In genomic region chr7:140953800-140954732, GRCm38 (mm10) we compare ENCODE assay signal across 8 mouse cellular contexts. TPM values are rescaled to one million over a fixed set of nuclear protein-coding genes. Genes with fewer than 3 reads are reported as not detected.
DNase-seq lines count a peak whose midpoint lies in the region; ATAC-seq lines count a peak whose summit lies in the region.

No protein-coding gene starts in this region.

- H3K27me3 ChIP-seq in erythroblast, embryonic 14.5 days (ENCODE audit: control insufficient read depth): no peaks in the 10 kb centered on the region
- no peaks in the 10 kb centered on the region for H3K27me3 ChIP-seq in embryonic facial prominence, embryonic 12.5 days
- no peaks in the 10 kb centered on the region for H3K27me3 ChIP-seq in intestine, embryonic 16.5 days (replicated peaks; ENCODE audit: control insufficient read depth, insufficient read depth, low read length)
- no peaks in the 10 kb centered on the region for H3K27me3 ChIP-seq in midbrain, embryonic 15.5 days (replicated peaks)

- H3K9ac ChIP-seq in embryonic facial prominence, embryonic 12.5 days: peak overlapping the region; percentile 78
- peak overlapping the region; percentile 77 for H3K9ac ChIP-seq in intestine, embryonic 16.5 days (ENCODE audit: low read depth, low read length)
- no peak overlapping the region for H3K9ac ChIP-seq in midbrain, embryonic 15.5 days

- H3K27ac ChIP-seq in embryonic facial prominence, embryonic 12.5 days: peak overlapping the region; percentile 48; the same call in 1 of the 2 replicates
- peak overlapping the region; percentile 51 for H3K27ac ChIP-seq in intestine, embryonic 16.5 days (ENCODE audit: low read length)
- no peak overlapping the region for H3K27ac ChIP-seq in midbrain, embryonic 15.5 days

- H3K4me1 ChIP-seq in erythroblast, embryonic 14.5 days (ENCODE audit: control insufficient read depth): peaks cover 19% of the 10 kb centered on the region
- H3K4me1 ChIP-seq in embryonic facial prominence, embryonic 12.5 days: peaks cover 53% of the 10 kb centered on the region
- H3K4me1 ChIP-seq in intestine, embryonic 16.5 days (ENCODE audit: control insufficient read depth, insufficient read depth, low read length): peaks cover 52% of the 10 kb centered on the region
- no peaks in the 10 kb centered on the region; the same call in 1 of the 2 replicates for H3K4me1 ChIP-seq in midbrain, embryonic 15.5 days

- peaks cover 11% of the 10 kb centered on the region; the same call in 1 of the 2 replicates for H3K36me3 ChIP-seq in erythroblast, embryonic 14.5 days (ENCODE audit: control insufficient read depth)
- H3K36me3 ChIP-seq in embryonic facial prominence, embryonic 12.5 days: peaks cover 21% of the 10 kb centered on the region
- 0 out of 2 replicates have a peak, but pooled peaks cover 6% of the 10 kb centered on the region for H3K36me3 ChIP-seq in intestine, embryonic 16.5 days (ENCODE audit: control insufficient read depth, insufficient read depth, low read length)
- H3K36me3 ChIP-seq in midbrain, embryonic 15.5 days (replicated peaks): no peaks in the 10 kb centered on the region

- peak overlapping the region; percentile 87 for H3K4me2 ChIP-seq in embryonic facial prominence, embryonic 12.5 days (replicated peaks)
- peak overlapping the region; percentile 90 for H3K4me2 ChIP-seq in intestine, embryonic 16.5 days (ENCODE audit: low read depth, low read length)
- peak overlapping the region; percentile 48 for H3K4me2 ChIP-seq in midbrain, embryonic 15.5 days

- WGBS in embryonic facial prominence, embryonic 12.5 days: 57% methylated on average over 15 of the region's 15 CpGs
- 45% methylated on average over 15 of the region's 15 CpGs for WGBS in intestine, embryonic 16.5 days
- 67% methylated on average over 15 of the region's 15 CpGs for WGBS in midbrain, embryonic 15.5 days

- ATAC-seq in erythroblast, adult 5-6 weeks (replicated peaks; ENCODE audit: low FRiP score, poor library complexity, severe bottlenecking): no peak
- no peak for ATAC-seq in embryonic facial prominence, embryonic 12.5 days (ENCODE audit: insufficient number of reproducible peaks, insufficient read depth, low FRiP score, low TSS enrichment)
- ATAC-seq in intestine, embryonic 16.5 days: no peak
- no peak for ATAC-seq in midbrain, embryonic 15.5 days (replicated peaks)

- intact Hi-C loops in gastrocnemius, postnatal 14 days (cut with DNase I; ENCODE audit: low total_unique reads): no loop called here

- no peaks in the 10 kb centered on the region for H3K9me3 ChIP-seq in erythroblast, embryonic 14.5 days (ENCODE audit: control insufficient read depth, low read length)
- no peaks in the 10 kb centered on the region for H3K9me3 ChIP-seq in embryonic facial prominence, embryonic 12.5 days
- H3K9me3 ChIP-seq in intestine, embryonic 16.5 days (ENCODE audit: control insufficient read depth, low read length): no peaks in the 10 kb centered on the region
- no peaks in the 10 kb centered on the region for H3K9me3 ChIP-seq in midbrain, embryonic 15.5 days

- peak overlapping the region; percentile 21 for H3K4me3 ChIP-seq in erythroblast, embryonic 14.5 days (replicated peaks)
- peak overlapping the region; percentile 66 for H3K4me3 ChIP-seq in embryonic facial prominence, embryonic 12.5 days
- peak overlapping the region; percentile 63 for H3K4me3 ChIP-seq in intestine, embryonic 16.5 days (ENCODE audit: low read length)
- H3K4me3 ChIP-seq in midbrain, embryonic 15.5 days: peak overlapping the region; percentile 31; the same call in 1 of the 2 replicates

- no peak for DNase-seq in frontal cortex, postnatal 25 days (ENCODE audit: low spot score in 2 of 2)
- DNase-seq in urinary bladder, postnatal 10 days (ENCODE audit: low spot score): no peak
- no peak for DNase-seq in gastrocnemius, postnatal 14 days

RNA-seq across cellular contexts. Expression of gene Gm45717, which starts 1.7 kb away (rescaled TPM):
- polyA plus RNA-seq in erythroblast, embryonic 14.5 days (2012): not detected in 2 replicates
- not detected in 2 replicates for total RNA-seq in erythroblast, adult 5-6 weeks (2015; ENCODE audit: low replicate concordance)
- not detected in 2 replicates for total RNA-seq in erythroblast, adult 5-6 weeks (2017; ENCODE audit: low replicate concordance)
- polyA plus RNA-seq in embryonic facial prominence, embryonic 12.5 days (2016; fragmentation: Nextera tagmentation; extraction: Ambion mirVana): 0.65 TPM in 1 of 2 replicates, not detected in the other
- polyA plus RNA-seq in intestine, embryonic 16.5 days (2015; fragmentation: Nextera tagmentation; extraction: Ambion mirVana): 1.0 TPM in 1 of 2 replicates, not detected in the other
- not detected in 2 replicates for polyA plus RNA-seq in midbrain, embryonic 15.5 days (2015; fragmentation: Nextera tagmentation; extraction: Ambion mirVana)
- not detected for total RNA-seq in gastrocnemius, postnatal 14 days (2021)

RNA-seq across cellular contexts. Expression of gene Ifitm2, which starts 1.7 kb away (rescaled TPM):
- polyA plus RNA-seq in erythroblast, embryonic 14.5 days (2012): 3.3 and 3.7 TPM in 2 replicates
- total RNA-seq in erythroblast, adult 5-6 weeks (2015; ENCODE audit: low replicate concordance): 133 and 151 TPM in 2 replicates
- total RNA-seq in erythroblast, adult 5-6 weeks (2017; ENCODE audit: low replicate concordance): 41.4 and 47.4 TPM in 2 replicates
- polyA plus RNA-seq in embryonic facial prominence, embryonic 12.5 days (2016; fragmentation: Nextera tagmentation; extraction: Ambion mirVana): 864 and 899 TPM in 2 replicates
- 1,203 and 1,252 TPM in 2 replicates for polyA plus RNA-seq in intestine, embryonic 16.5 days (2015; fragmentation: Nextera tagmentation; extraction: Ambion mirVana)
- 135 and 145 TPM in 2 replicates for polyA plus RNA-seq in midbrain, embryonic 15.5 days (2015; fragmentation: Nextera tagmentation; extraction: Ambion mirVana)
- total RNA-seq in gastrocnemius, postnatal 14 days (2021): 100 to 1,000 TPM in 1 of 2 experiments, 10 to 100 TPM in 1; 83.9 to 105 TPM

RNA-seq across cellular contexts. Expression of gene Ifitm5, which starts 4.0 kb away (rescaled TPM):
- polyA plus RNA-seq in erythroblast, embryonic 14.5 days (2012): not detected in 2 replicates
- not detected in 2 replicates for total RNA-seq in erythroblast, adult 5-6 weeks (2015; ENCODE audit: low replicate concordance)
- total RNA-seq in erythroblast, adult 5-6 weeks (2017; ENCODE audit: low replicate concordance): 1.5 TPM in 1 of 2 replicates, not detected in the other
- polyA plus RNA-seq in embryonic facial prominence, embryonic 12.5 days (2016; fragmentation: Nextera tagmentation; extraction: Ambion mirVana): 4.2 and 4.5 TPM in 2 replicates
- 2.0 and 2.4 TPM in 2 replicates for polyA plus RNA-seq in intestine, embryonic 16.5 days (2015; fragmentation: Nextera tagmentation; extraction: Ambion mirVana)
- 0.65 and 1.1 TPM in 2 replicates for polyA plus RNA-seq in midbrain, embryonic 15.5 days (2015; fragmentation: Nextera tagmentation; extraction: Ambion mirVana)
- not detected for total RNA-seq in gastrocnemius, postnatal 14 days (2021)

RNA-seq across cellular contexts. Expression of gene Pgghg, which starts 12.9 kb away (rescaled TPM):
- polyA plus RNA-seq in erythroblast, embryonic 14.5 days (2012): 0.05 and 0.32 TPM in 2 replicates
- total RNA-seq in erythroblast, adult 5-6 weeks (2015; ENCODE audit: low replicate concordance): 0.38 and 3.8 TPM in 2 replicates
- total RNA-seq in erythroblast, adult 5-6 weeks (2017; ENCODE audit: low replicate concordance): 1.5 and 3.3 TPM in 2 replicates
- polyA plus RNA-seq in embryonic facial prominence, embryonic 12.5 days (2016; fragmentation: Nextera tagmentation; extraction: Ambion mirVana): 23.0 and 24.4 TPM in 2 replicates
- 23.4 and 23.6 TPM in 2 replicates for polyA plus RNA-seq in intestine, embryonic 16.5 days (2015; fragmentation: Nextera tagmentation; extraction: Ambion mirVana)
- polyA plus RNA-seq in midbrain, embryonic 15.5 days (2015; fragmentation: Nextera tagmentation; extraction: Ambion mirVana): 6.2 and 8.4 TPM in 2 replicates
- 1 to 10 TPM; 6.7 to 6.9 TPM for total RNA-seq in gastrocnemius, postnatal 14 days (2021)

RNA-seq across cellular contexts. Expression of gene Ifitm1, which starts 13.0 kb away (rescaled TPM):
- polyA plus RNA-seq in erythroblast, embryonic 14.5 days (2012): 0.05 and 0.47 TPM in 2 replicates
- total RNA-seq in erythroblast, adult 5-6 weeks (2015; ENCODE audit: low replicate concordance): 31.8 and 47.3 TPM in 2 replicates
- 0.70 and 11.8 TPM in 2 replicates for total RNA-seq in erythroblast, adult 5-6 weeks (2017; ENCODE audit: low replicate concordance)
- polyA plus RNA-seq in embryonic facial prominence, embryonic 12.5 days (2016; fragmentation: Nextera tagmentation; extraction: Ambion mirVana): 35.5 and 37.6 TPM in 2 replicates
- polyA plus RNA-seq in intestine, embryonic 16.5 days (2015; fragmentation: Nextera tagmentation; extraction: Ambion mirVana): 117 and 123 TPM in 2 replicates
- 14.9 and 18.8 TPM in 2 replicates for polyA plus RNA-seq in midbrain, embryonic 15.5 days (2015; fragmentation: Nextera tagmentation; extraction: Ambion mirVana)
- total RNA-seq in gastrocnemius, postnatal 14 days (2021): 1 to 10 TPM; 1.3 to 1.4 TPM

Comparison
In these comparisons a context has a peak if more than half of its experiments do, and no peak if none do; other contexts are left out.
1. RNA of gene Ifitm2, which starts 1.7 kb away (polyA plus RNA-seq): 1,203 to 1,252 TPM in intestine, embryonic 16.5 days, 864 to 899 TPM in embryonic facial prominence, embryonic 12.5 days and 135 to 145 TPM in midbrain, embryonic 15.5 days; 3.3 to 3.7 TPM in erythroblast, embryonic 14.5 days; every median in the first group is over 10 times any median in the second.
2. Peak in every context shown above with its lines, with median percentiles within 50 percentile points of each other: H3K4me3 ChIP-seq and H3K4me2 ChIP-seq.